Mouse (Mus musculus): ENCODE measurements at regions not wholly inside any gene's neighbourhood (a gene's known extent, or its start where the extent isn't known, plus 50 kb on each side); places are given as distances from the start of the nearest gene placed in this dataset.

DNA sequence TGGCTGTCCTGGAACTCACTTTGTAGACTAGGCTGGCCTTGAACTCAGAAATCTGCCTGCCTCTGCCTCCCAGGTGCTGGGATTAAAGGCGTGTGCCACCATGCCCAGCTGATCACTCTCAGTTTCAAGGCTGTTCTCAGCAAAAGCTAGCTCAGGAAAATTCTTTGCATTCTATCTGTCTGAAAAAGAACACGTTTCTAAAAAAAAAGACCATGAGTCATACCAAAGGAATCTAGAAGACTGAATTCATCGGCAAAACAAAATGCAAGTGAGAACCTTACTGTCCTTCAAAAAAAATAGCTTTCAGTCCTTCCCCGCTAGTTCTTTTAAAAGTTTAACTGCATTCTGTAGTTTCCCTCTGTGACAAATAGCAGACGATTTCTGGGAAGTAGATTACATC, 596.3 kb upstream of the Syt1 start:
- DNase-seq (ENCODE audit: extremely low read depth, insufficient read length, low spot score), result peak; percentile 26

DNA sequence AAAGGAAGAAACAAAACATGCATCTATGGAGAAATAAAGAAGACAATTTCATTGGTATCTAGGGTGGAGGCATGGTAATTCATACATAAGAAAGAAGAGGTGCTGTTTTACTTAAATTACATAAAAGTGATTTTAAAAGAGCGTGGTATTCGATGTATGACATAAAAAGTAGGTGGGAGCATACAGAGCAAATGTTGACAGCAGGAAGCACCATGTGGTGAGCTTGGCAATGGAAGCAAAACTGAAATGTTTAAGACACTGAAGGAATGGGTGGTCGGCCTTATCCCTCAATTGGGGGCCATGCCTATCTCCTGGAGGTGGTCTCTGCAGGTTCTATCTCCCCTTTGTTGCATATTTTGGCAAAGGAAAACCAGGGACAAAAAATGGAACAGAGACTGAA, 592.5 kb upstream of the Syt1 start:
- no peak for DNase-seq (ENCODE audit: extremely low read depth, insufficient read length, low spot score)

DNA sequence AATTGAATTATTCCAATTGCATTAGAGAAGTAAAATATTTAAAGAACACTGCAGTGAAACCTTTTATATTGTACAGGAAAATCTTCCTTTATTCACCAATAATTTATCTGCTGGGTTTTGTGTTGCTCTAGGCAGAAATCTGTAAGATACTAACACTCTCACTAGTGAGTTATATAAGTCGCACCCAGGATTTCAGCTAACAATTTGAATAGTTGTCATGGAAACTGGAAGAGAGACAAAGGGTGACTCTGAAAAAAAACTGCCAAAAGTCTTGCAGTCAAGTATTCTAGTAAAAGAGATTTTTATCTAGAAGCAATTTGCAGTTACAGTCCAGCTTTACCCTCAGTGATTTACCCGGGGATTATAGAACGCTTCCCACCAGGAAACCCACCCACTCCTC, 587.8 kb upstream of the Syt1 start:
- no peak for DNase-seq (ENCODE audit: extremely low read depth, insufficient read length, low spot score)

DNA sequence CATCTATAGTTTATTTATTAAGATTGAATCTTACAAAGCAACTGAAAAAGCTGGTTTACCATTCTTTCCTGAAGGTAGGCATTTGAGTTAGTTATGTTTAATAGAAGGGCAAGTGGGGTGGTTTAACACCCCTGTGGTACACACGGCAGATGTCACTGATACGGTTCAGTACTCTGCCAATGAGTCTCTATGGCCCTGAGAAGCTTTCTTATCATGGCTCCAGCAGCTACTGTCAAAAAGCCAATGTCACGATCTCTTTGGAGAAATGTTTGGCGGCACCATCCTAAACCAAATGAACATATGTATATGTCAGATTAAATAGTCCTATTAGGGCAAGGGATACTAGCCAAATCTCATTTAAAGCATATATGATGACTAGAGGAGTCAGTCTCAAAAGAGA, 562.4 kb upstream of the Syt1 start:
- DNase-seq (ENCODE audit: extremely low read depth, insufficient read length, low spot score), result no peak

DNA sequence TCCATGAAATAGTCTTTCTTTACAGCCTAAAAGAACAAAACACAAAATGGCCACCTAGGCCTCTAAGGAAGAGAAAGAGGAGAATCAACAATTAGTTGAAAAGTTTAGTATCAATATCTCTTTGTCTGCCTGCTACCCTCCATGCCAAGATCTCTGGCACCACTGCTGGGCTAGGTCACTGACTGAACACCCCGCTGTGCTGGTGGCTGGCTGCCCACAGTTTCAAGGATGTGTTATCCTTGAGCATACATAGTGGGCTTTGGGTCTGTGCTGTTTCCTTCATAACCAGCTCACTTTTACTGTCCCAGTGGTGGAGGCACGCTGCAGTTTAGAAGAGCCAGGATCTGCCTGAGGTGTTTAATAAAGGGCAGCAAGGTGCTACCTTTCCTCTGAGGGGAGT, 559.0 kb upstream of the Syt1 start:
- DNase-seq (ENCODE audit: extremely low read depth, insufficient read length, low spot score), result no peak

DNA sequence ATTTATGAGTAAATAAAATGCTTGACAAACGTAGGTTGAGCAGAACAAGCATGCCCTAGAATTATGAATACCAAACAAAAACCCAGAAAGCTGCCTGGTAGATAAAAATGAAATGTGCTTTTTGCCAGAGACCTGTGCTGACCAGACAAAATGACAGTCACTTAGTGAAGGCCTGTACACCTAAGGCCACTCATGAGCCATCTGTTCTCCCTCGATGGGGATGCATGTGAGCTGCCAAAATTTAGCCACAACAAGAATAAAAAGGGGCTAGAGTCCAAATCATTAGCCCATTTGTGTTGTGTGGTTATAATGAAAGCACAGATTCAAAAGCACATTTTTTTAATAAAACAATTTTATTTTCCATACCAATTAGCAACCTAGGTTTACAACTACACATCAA, 555.9 kb upstream of the Syt1 start:
- DNase-seq (ENCODE audit: extremely low read depth, insufficient read length, low spot score), result no peak

DNA sequence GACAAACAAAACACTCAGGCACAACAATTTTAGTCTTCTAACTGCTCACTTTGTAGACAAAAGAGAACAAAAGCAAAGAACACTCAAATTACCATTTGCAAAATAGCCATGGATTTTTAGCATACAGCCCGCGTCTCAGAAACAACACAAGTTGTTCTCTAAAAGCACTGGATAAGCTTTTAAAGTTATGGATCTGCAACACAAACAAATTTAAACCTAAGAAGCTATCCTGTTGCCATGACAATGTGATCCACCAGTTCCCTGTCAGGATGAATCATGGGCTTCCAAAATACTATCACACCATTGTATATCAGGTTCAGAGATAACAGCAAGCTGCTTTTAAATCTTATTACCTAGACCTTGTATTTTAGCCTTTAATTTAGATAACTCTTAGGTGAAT, 550.9 kb upstream of the Syt1 start:
- no peak for DNase-seq (ENCODE audit: extremely low read depth, insufficient read length, low spot score)

DNA sequence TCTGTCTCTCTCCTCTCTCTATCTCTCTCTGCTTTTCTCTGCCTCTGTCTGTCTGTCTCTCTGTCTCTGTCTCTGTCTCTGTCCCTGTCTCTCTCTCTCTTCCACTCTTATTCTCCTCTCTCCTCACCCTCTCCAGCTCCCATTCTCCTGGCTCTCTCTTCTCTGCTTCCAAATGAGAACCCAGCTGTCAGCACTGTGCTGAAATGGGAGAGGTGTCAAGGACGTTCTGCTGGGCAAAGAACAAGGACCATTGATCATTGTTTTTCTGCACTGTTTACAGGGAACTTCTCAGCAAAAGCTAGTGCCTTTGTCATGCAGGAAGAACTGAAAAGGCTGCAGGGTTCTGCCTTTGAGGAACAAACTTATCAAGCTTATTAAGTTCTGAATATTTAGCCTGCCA, 550.3 kb upstream of the Syt1 start:
- DNase-seq (ENCODE audit: extremely low read depth, insufficient read length, low spot score), result no peak

DNA sequence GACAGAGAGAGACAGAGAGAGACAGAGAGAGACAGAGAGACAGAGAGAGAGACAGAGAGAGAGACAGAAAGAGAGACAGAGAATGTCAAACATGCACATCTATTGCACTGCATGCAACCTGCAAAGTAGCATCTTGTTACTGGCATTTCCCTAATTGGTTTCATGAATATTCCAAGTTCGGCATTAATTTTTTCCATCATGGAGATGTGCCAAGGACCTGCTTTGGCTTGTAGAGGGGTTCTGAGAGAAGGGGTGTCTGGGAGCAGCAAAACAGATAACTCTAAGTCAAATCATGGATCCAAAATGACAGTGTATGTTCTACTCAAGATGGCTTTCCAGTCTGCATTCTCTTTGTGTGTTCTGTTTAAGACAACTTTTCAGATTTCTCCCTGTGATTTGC, 532.5 kb upstream of the Syt1 start:
- no peak for DNase-seq (ENCODE audit: extremely low read depth, insufficient read length, low spot score)

DNA sequence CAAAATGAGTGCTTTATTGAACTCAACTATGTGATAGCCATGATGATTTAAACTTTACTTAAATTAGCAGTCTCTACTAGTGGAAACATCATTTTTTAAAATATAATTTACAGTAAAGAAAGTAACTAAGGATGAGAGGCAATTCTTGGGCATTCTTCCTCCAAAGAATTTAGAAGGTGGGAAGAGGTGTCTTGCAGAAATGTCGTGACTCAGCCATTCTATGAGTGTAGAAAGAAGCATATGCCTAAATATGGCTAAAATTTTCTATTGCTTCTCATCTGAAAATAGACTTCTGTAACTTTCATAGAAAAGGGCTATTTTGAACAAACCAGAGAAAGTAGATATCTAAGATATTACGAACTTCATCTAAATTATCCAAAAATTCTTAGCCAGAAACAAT, 529.4 kb upstream of the Syt1 start:
- DNase-seq (ENCODE audit: extremely low read depth, insufficient read length, low spot score), result no peak

DNA sequence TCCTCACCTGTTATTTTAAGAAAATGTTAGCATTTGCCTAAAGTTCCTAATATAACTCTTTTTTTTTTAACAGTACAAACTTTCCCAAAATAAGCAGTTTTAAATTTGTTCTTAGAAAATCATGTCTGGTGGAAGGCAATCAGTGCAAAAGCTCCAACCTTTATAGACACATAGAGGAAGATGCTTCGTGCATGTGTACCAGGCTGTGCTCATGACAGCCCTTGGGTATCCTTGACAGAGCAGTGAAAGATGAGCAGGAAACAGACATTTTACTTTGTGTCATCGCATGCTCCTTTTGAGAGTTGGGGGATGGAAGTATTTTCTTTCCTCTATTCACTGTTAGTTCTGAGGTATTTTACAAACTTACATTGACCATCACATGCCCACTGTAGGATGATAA, 517.3 kb upstream of the Syt1 start:
- DNase-seq (ENCODE audit: extremely low read depth, insufficient read length, low spot score), result no peak

DNA sequence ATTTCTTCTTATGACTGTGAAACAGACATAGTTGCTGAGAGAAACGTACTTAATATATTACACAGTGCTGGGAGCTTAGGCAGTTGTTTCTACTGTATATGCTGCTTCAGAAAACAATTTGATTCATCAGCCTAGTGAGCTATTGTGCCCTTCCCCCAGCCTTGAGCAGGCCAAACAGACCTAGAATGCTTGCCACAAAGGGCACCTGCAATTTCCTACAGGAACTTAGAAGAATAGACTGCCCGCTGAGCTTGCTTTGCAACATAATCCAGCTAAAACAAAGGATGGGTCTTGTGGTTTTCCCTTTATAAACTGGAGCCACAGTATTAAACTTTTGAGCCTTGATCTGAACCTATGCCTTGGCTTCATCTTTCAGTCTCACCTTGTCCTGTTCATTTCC, 510.9 kb upstream of the Syt1 start:
- no peak for DNase-seq (ENCODE audit: extremely low read depth, insufficient read length, low spot score)

DNA sequence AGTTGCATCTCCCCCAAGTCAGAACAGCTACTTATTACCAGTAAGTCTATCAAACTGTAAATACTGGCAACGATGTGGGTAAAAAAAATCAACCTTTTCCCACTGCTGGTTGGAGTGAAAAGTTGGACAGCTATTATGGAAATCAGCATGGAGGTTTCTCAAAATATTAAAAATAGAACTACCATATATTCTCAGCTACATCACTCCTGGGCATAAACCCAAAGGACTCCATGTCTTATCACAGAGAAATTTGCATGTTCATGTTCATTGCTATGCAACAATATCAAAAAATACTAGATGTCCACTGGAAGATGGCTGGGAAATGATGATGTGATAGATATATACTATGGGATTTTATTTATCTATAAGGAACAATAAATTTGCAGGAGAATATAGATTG, 506.9 kb upstream of the Syt1 start:
- DNase-seq (ENCODE audit: extremely low read depth, insufficient read length, low spot score), result no peak

DNA sequence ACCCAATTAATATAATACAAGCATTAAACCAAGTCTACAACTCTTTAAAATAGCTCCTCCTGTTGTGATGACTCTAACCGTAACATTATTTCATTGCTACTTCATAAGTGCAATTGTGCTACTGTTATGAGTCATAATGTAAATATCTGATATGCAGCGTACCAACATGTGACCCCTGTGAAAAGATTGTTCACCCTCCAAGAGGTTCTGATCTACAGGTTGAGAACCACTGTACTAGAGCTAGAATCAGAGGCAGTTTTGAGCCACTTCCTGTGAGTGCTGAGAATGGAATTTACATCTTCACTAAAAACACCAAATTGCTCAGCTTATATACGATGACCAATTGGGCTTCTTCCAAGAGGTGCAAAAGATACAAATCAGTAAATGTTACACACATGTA, 504.4 kb upstream of the Syt1 start:
- no peak for DNase-seq (ENCODE audit: extremely low read depth, insufficient read length, low spot score)

DNA sequence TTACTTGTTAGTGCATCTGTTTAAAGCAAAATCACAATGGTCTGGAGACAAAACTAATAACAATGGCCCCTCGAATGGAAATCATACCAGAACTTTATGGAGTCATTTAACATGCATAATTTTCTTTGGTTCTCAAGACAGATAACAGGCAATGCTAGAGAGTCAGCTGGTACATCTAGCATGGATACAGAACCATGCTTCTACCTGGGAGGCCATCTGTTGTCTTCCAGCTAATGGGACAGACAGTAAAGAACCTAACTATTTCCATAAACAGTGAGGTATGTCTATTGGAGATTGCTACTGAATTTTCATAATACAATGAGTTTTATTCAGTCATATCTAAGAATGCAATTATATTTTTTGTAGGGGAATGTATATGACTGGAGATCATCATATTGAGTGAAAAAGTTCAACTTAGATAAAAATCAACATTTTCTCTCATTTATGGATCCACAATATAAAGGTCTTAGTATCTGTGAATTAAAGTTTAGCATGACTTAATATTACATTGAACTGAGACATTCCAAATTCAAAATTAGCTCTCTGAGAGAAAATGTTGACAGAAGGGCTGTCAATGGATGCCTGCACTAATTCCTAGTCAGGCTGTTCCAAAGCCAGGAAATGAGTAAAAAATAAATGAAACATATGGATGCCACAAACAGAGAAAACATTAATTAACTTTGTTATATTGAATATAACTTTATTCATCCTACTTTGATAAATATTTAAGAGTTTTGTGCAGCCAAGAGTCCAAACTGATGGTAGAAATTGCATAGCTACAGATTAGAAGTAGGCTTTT, 500.3 kb upstream of the Syt1 start:
- DNase-seq (ENCODE audit: extremely low read depth, insufficient read length, low spot score), result no peak

DNA sequence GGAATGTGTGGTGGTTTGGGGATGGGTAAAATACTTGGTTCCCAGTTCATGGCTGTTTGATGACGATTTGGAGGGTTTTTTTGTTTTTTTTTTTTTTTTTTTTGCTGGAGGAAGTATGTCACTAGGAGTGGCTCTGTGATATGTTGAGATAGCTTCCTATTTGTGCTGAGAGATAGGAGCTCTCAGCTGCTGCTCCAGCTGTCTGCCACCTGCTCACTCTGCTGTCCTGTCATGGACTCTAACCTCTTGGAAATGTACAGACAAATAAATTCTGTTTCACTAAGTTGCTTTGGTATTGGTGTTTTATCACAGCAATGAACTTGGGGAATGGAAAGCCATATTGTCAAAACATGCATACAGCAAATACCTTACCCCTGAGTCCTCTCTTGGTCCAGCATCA, 497.8 kb upstream of the Syt1 start:
- DNase-seq (ENCODE audit: extremely low read depth, insufficient read length, low spot score), result no peak

DNA sequence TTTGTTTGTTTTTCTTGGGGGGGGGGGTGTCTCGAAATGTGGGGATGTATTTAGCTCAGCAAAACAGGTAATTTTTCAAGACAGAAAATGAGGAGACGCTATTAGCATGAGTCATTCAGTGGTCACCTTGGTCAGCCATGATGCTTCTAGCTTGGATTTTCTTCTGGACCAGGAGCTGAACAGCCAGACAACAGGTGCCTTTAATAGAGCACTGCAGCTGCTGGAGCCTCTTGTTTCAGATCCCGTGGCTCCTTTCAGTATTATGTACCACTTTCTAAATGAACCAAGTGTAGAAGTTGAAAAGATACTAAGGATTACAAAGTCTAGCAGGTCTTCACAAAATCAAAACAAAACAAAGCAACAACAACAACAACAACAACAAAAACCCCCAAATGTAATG, 496.4 kb upstream of the Syt1 start:
- no peak for DNase-seq (ENCODE audit: extremely low read depth, insufficient read length, low spot score)

DNA sequence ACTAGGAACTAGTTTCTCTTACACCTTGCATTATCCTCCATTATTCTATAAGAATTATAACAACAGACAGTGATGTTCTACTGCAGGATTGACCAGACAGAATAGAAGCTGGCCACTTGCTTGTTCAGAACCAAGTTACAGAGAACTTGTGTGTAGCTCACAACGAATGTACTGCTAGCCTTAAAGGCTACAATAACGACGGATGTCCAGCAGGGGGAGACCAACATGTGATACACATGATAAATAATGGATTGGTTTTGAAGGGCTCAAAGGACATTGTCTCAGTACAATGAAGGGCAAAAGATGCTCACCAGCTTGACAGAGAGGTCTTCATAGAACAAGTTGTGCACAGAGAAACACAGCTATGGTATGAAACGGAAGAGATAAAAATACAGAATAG, 493.9 kb upstream of the Syt1 start:
- no peak for DNase-seq (ENCODE audit: extremely low read depth, insufficient read length, low spot score)

DNA sequence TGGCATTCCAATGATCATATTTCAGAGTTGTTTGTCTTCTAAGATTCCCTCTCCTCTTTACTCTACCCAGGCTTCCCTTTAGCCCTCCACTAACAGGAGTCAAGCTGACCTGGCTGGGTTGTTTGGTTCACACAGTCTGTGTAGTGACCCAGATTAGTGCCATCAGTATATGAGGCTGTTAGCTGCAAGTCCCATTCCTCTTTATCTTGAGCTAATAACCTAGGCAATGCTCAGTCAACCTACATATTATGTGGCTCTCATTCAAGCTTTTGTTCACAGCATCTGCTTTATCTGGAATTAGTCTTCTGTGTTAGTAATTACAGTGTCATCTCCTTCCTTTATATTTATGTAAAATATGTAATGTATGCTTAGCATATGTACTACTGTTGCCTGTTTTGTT, 490.1 kb upstream of the Syt1 start:
- no peak for DNase-seq (ENCODE audit: extremely low read depth, insufficient read length, low spot score)

DNA sequence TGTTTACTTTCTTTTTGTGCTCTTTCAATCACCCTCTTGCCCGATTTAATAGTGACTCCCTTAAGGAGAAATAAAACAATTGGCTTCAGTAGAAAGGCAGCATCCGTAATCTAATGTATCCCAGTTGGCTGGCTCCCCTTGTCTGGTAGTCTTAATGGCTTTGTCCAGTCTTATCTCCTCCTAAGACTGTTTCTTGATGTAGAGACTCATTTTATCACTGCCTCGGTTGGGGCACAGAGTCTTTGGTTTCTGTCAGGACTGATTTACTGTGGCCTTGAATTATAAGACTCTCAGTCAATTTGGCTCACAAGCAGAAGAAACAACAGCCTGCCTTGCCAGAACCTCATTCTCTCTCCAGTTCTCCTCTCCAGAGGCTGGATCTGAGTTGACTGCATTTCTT, 487.5 kb upstream of the Syt1 start:
- DNase-seq (ENCODE audit: extremely low read depth, insufficient read length, low spot score), result no peak

DNA sequence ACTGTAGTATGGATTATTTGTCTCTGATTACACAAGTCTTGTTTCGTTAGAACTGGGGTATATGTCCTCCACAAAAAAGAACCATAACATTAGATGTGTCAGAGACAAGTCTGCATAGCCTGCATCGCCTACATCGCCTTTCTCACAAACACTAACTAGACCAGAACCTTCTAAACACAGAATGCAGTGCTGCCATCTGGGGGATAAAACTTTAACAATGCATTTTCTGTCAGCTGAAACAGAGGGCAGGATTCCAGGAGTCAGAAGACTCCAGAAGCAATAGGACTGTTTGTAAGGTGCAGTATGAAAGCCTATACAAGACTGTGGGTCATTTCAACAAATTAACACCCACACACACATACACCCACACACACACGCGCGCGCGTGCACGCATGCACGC, 485.4 kb upstream of the Syt1 start:
- DNase-seq (ENCODE audit: extremely low read depth, insufficient read length, low spot score), result no peak

DNA sequence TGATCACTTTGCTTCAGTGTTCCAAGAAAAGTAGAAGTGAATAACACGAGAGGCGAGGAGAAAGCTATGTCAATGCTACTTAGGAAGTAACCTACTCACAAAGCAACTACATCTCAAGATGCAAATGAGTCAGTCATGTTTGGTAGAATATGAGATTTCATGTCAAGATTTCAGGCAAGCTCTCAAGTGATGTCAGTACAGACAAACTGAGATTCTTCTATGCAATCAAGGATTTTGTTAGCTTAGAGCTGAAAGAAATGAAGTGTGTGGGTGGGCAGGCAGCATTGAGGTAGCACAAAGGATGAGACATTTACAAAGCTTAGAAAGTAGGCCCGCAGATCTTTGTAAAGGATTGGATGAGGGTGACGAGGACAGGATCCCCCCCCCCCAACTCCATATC, 480.0 kb upstream of the Syt1 start:
- no peak for DNase-seq (ENCODE audit: extremely low read depth, insufficient read length, low spot score)

DNA sequence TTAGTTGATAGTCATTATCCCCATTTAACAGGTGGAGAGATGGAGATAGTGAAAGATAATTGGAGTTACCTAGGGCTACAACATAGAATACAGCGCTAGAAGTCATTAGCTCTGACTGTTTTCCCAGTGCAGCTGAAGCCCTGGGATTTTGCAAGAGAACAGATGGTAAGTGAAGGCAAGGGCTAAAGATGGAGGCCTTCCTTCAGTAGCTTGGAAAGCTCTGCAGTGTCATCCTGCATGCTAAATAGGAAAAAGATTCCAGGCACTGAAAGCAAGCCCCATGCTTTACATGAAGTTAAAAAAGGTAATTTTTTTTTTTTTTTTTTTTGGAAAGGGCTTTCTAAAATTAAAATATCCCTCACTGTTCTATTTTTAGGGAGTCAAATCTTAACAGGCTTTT, 477.2 kb upstream of the Syt1 start:
- no peak for DNase-seq (ENCODE audit: extremely low read depth, insufficient read length, low spot score)

Data from 3134 (cell line).